Mouse (Mus musculus): ENCODE measurements around the gene Eif4g1.

GRCm38 (mm10) chr16:20705786-20706185 lies 37.7 kb downstream of the Eif4g1 start:
- no peak for TF ChIP-seq CTCF (IDR thresholded peaks at IDR 0.05; ENCODE audit: control insufficient read depth, insufficient read depth, low read length)
- TF ChIP-seq POLR2A (IDR thresholded peaks at IDR 0.05; ENCODE audit: borderline replicate concordance, control insufficient read depth, low read depth, low read length), result no peak
